Mouse (Mus musculus) ES-Bruce4 (cell line): ENCODE measurements around the gene Trim47. TPM values are rescaled to one million over a fixed set of nuclear protein-coding genes. Genes with fewer than 3 reads are reported as not detected.

ENCODE experiments used
- H3K27ac ChIP-seq: 2 replicates; pipeline ENCODE4 v1.5.1; 2012; ENCODE audit warnings: low read length, inconsistent platforms; ENCODE audit not compliant: insufficient read depth
- H3K27me3 ChIP-seq: 2 replicates; pipeline ENCODE4 v1.6.1; 2012; ENCODE audit warnings: mild to moderate bottlenecking, low read length, inconsistent platforms; ENCODE audit not compliant: control insufficient read depth, poor library complexity, insufficient read depth, severe bottlenecking
- H3K36me3 ChIP-seq: 2 replicates; pipeline ENCODE4 v1.6.1; 2012; ENCODE audit warnings: inconsistent platforms, mild to moderate bottlenecking, low read length, moderate library complexity; ENCODE audit not compliant: control insufficient read depth, poor library complexity, insufficient read depth, severe bottlenecking
- H3K4me1 ChIP-seq: one replicate; pipeline ENCODE4 v1.8.1; 2011; ENCODE audit warnings: low read length; ENCODE audit not compliant: control insufficient read depth, insufficient read depth
- H3K4me3 ChIP-seq: 2 replicates; pipeline ENCODE4 v1.5.1; 2011; ENCODE audit warnings: low read depth, mild to moderate bottlenecking, low read length
- H3K9ac ChIP-seq: 2 replicates; pipeline ENCODE4 v1.6.1; 2012; ENCODE audit warnings: low read depth, mild to moderate bottlenecking, inconsistent platforms; ENCODE audit not compliant: poor library complexity, severe bottlenecking
- H3K9me3 ChIP-seq: replicated peaks from 2 replicates; pipeline ENCODE4 v1.6.1; 2012; ENCODE audit warnings: mild to moderate bottlenecking, low read length, inconsistent platforms; ENCODE audit not compliant: control insufficient read depth, poor library complexity, insufficient read depth, severe bottlenecking
- CTCF ChIP-seq: IDR thresholded peaks from one replicate; pipeline ENCODE4 v1.8.1; 2011; ENCODE audit warnings: low read depth, low read length
- EP300 ChIP-seq: IDR thresholded peaks from 2 replicates; pipeline ENCODE4 v1.6.1; 2011; ENCODE audit warnings: low read depth, low read length; ENCODE audit not compliant: insufficient read depth
- POLR2A ChIP-seq: IDR thresholded peaks from one replicate; pipeline ENCODE4 v1.8.1; 2011; ENCODE audit warnings: low read length; ENCODE audit not compliant: insufficient read depth
- polyA plus RNA-seq: library from polyadenylated mRNA; stranded (reverse); fragments of >200 nt; gene quantifications from 2 replicates; pipeline ENCODE4 v1.2.4, GENCODE M21; 2011; ENCODE audit warnings: low read depth; ENCODE audit not compliant: missing spikeins, insufficient read depth, insufficient read length

Gene Trim47
- polyA plus RNA-seq, 1 experiment = 3.9 TPM

DNA sequence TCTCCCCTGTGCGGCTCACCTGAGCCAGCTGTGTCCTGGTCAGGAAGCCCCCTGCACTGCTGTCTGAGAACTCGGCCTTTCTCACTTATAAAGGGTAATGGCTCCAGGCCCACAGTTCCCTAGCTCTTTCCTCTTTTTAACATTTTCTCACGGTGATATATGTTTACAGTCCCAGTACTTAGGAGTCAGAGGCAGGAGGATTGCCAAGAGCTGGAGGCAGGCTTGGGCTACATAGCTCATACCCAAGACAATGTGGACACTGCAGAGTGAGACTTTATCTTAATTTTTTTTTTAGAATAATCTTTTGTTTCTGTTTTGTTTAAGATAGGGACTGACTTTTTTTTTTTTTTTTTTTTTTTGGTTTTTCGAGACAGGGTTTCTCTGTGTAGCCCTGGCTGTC is 24.5 kb downstream of the Trim47 start:
- TF ChIP-seq POLR2A (no peak), EP300 (no peak), CTCF (no peak)
- no peak overlapping the region for H3K4me3 ChIP-seq
- H3K9ac ChIP-seq = peak overlapping the region; percentile 32
- peaks cover 16% of the 10 kb centered on the region for H3K4me1 ChIP-seq
- H3K27ac ChIP-seq = peak overlapping the region; percentile 82
- H3K27me3 ChIP-seq = no peaks in the 10 kb centered on the region
- no peaks in the 10 kb centered on the region for H3K36me3 ChIP-seq
- H3K9me3 ChIP-seq = no peaks in the 10 kb centered on the region

DNA sequence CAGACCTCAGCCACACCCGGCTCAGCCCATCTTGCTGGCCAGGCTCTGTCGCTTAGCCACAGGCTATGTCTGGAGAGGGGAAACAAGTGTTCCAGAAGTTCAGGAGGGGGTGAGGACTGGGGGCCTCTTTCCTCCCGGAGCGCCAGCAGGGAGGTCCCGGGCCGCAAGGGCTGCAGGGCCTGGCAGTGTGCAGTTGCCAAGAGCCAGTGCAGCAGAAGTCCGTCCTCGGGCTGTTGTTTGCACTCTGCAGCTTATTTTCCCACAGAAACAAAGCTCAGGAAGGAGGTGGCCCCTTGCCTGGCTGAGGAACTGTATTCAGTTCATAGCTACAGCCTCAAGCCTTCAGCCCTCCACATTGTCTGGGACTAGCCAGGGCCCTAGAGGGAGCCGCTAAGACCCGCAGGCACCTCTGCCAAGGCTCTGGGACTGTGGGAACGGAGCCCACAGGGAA is 25.1 kb downstream of the Trim47 start:
- H3K36me3 ChIP-seq = no peaks in the 10 kb centered on the region
- peaks cover 16% of the 10 kb centered on the region for H3K4me1 ChIP-seq
- no peaks in the 10 kb centered on the region for H3K9me3 ChIP-seq
- no peaks in the 10 kb centered on the region for H3K27me3 ChIP-seq
- no peak overlapping the region for H3K4me3 ChIP-seq
- peak overlapping the region; percentile 32 for H3K9ac ChIP-seq
- H3K27ac ChIP-seq = peak overlapping the region; percentile 82
- TF ChIP-seq POLR2A = no peak
- TF ChIP-seq EP300 = 0 out of 2 replicates have a peak, but pooled peaks have one; percentile 35

DNA sequence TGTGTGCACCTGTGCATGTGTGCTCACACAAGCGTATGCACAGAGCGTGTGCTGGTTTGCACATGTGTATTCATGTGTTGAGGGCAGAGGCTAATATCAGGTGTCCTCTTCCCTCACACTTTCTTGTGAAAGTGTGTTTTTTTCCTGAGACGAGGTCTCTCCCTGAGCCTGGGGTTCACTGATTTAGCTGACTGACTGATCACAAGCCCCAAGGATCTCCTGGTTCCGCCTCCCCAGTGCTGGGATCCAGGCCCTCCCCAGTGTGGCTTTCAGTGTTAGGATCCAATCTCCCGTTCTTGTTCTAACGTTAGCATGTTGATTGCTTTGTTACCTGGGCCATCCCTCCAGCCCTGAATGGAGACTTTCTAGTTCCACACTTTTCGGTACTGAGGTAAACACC is 26.2 kb downstream of the Trim47 start:
- no peak for TF ChIP-seq EP300
- TF ChIP-seq POLR2A = no peak
- TF ChIP-seq CTCF = no peak
- no peaks in the 10 kb centered on the region for H3K27me3 ChIP-seq
- H3K4me3 ChIP-seq = no peak overlapping the region
- H3K4me1 ChIP-seq = peaks cover 10% of the 10 kb centered on the region
- peak overlapping the region; percentile 33; the same call in 1 of the 2 replicates for H3K9ac ChIP-seq
- no peaks in the 10 kb centered on the region for H3K36me3 ChIP-seq
- no peaks in the 10 kb centered on the region for H3K9me3 ChIP-seq
- peak overlapping the region; percentile 82 for H3K27ac ChIP-seq

DNA sequence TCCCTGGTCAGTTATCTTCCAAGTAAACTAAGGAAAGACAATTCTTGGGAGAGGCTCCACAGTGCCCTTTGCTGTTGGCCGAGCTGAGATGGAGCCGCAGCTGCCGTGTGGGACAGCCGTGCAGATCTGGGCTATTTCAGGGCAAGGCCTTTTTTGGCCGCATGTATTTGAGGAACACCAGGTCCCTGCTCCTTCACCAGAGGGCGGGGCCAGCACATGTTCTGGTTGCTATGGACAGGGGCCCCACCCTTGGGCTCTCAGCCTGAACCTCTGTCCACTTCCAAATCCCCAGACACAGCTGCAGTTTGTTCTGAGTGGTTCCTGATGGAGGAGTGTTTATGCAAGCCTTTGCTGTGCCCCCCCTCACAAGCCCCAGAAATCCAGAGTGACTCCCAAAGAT is 26.6 kb downstream of the Trim47 start:
- Histone ChIP-seq H3K9ac (no peak overlapping the region), H3K27me3 (no peaks in the 10 kb centered on the region), H3K36me3 (no peaks in the 10 kb centered on the region), H3K4me3 (no peak overlapping the region), H3K9me3 (no peaks in the 10 kb centered on the region), H3K27ac (no peak overlapping the region), H3K4me1 (peaks cover 10% of the 10 kb centered on the region)
- TF ChIP-seq POLR2A (no peak), EP300 (no peak), CTCF (no peak)

DNA sequence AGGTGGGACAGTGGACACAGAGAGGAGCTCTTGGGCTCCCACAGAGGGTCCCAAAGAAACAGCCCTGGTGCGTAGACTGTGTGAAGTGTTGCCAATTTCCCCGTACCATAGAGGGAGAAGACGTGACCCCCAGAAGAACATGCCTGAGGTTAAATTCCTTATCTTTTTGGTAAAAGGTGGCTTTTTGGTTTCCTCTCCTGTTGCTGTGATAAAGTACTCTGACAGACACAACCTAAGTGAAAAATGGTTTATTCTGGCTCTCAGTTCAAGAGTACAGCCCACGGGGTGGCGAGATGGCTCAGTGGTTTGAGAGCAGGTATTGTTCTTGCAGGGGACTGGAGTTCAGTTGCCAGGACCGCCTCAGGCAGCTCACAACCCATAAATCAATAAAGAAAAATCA is 27.5 kb downstream of the Trim47 start:
- H3K27ac ChIP-seq = no peak overlapping the region
- H3K4me1 ChIP-seq = peaks cover 9% of the 10 kb centered on the region
- TF ChIP-seq POLR2A (no peak), CTCF (no peak), EP300 (no peak)
- no peaks in the 10 kb centered on the region for H3K27me3 ChIP-seq
- no peak overlapping the region for H3K9ac ChIP-seq
- H3K4me3 ChIP-seq = no peak overlapping the region
- H3K36me3 ChIP-seq = no peaks in the 10 kb centered on the region
- no peaks in the 10 kb centered on the region for H3K9me3 ChIP-seq

DNA sequence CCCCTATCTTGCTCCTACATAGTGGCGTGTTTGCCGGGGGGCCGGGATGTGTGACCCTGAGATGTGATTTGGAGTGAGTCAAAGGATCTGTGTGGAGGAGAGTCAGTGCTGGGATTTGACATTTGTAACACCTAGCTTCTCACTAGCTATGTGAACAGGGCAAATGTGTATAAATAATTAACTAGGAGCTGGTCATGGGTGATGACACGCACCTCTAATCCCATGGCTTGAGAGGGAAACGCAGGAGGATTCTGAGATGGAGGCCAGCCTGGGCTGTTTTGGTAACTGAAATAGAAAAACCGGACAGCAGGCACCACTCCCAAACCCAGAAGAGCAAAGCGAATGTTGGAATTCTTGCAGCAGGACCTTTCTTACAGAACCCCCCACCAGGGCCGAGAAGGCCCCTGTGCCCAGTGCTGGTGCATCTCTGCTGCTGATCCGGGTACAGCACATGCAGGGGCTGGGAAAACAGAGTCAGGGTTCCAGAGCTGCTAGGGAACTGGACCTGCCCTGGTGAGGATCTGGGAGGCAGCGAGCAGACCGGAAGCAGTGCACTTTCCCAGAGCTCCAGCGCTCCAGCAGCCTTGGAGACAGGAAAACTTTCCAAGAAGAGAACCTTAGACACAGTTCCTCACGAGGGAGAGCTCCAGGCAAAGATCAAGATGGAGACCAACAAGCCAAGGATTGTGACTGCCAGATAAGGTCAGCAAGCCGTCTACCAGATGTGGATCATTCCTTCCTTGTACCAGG is 28.1 kb downstream of the Trim47 start:
- H3K9ac ChIP-seq = no peak overlapping the region
- no peak for TF ChIP-seq CTCF
- TF ChIP-seq EP300 = no peak
- no peak for TF ChIP-seq POLR2A
- H3K27ac ChIP-seq = no peak overlapping the region
- H3K9me3 ChIP-seq = no peaks in the 10 kb centered on the region
- H3K4me3 ChIP-seq = no peak overlapping the region
- no peaks in the 10 kb centered on the region for H3K27me3 ChIP-seq
- no peaks in the 10 kb centered on the region for H3K36me3 ChIP-seq
- H3K4me1 ChIP-seq = peaks cover 10% of the 10 kb centered on the region
